Mouse (Mus musculus) liver, adult 2 months (tissue): ENCODE results near the gene Serpina12.

ENCODE experiments used
- CTCF ChIP-seq: fragments of 200-500 bp; IDR thresholded peaks from 2 replicates; pipeline ENCODE4 v1.5.1; 2011; ENCODE audit warnings: low read depth, low read length, control low read depth
- POLR2A ChIP-seq: fragments of 200-500 bp; IDR thresholded peaks from 2 replicates; pipeline ENCODE4 v1.6.1; 2011; ENCODE audit warnings: low read length, control low read depth; ENCODE audit not compliant: insufficient read depth; ENCODE audit errors: extremely low read depth

- TF ChIP-seq CTCF = no peak
- no peak for TF ChIP-seq POLR2A
Measured at GRCm38 (mm10) chr12:103996513-103996912, 47.7 kb downstream of the Serpina12 start.
